In the genomic region with DNA sequence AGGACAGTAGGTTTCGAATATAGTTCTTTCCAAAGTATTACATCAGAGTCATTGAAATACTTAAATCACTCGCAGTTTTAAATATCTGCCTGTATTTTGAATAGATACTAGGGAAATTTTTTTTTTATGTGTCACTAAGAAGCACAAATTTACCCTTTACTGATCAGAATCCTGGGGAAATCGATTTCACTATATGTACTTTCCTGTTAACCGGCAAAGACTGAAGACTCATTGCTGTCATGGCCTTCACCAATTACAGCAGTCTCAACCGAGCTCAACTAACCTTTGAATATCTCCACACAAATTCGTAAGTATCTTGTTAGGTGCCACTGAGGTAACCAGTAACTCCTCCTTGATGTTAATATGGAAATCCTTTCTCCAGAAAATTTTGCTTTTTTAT, we compare ENCODE assay signal across 9 mouse cellular contexts. TPM values are rescaled to one million over a fixed set of nuclear protein-coding genes. Genes with fewer than 3 reads are reported as not detected.
DNase-seq lines count a peak whose midpoint lies in the region; ATAC-seq and TF ChIP-seq lines count a peak whose summit lies in the region.
"Had no signal": no experiment of that assay in that cellular context is flagged by ENCODE, and none has a peak within 500 bp of the region (broad histone marks: within the 10 kb centered on the region; RNA-seq: fewer than 3 reads in every experiment).

No protein-coding gene starts in this region.

- no peak for TF ChIP-seq CTCF in intestine, postnatal 0 days (IDR thresholded peaks at IDR 0.05; ENCODE audit: low read depth)

- H3K27me3 ChIP-seq in kidney, embryonic 16.5 days (ENCODE audit: insufficient read depth, low read length): no peaks in the 10 kb centered on the region
- no peaks in the 10 kb centered on the region for H3K27me3 ChIP-seq in embryonic facial prominence, embryonic 14.5 days (replicated peaks; ENCODE audit: control insufficient read depth, insufficient read depth, low read length)
- no peaks in the 10 kb centered on the region for H3K27me3 ChIP-seq in intestine, postnatal 0 days (replicated peaks; ENCODE audit: control insufficient read depth, insufficient read depth, low read length)
- no peaks in the 10 kb centered on the region for H3K27me3 ChIP-seq in neural tube, embryonic 12.5 days (replicated peaks)
- H3K27me3 ChIP-seq: Patski had no signal

- H3K4me2 ChIP-seq in kidney, embryonic 16.5 days (replicated peaks; ENCODE audit: low read depth, low read length): peak overlapping the region; percentile 93
- peak overlapping the region; percentile 84 for H3K4me2 ChIP-seq in embryonic facial prominence, embryonic 14.5 days (ENCODE audit: low read depth, low read length)
- peak overlapping the region; percentile 65 for H3K4me2 ChIP-seq in intestine, postnatal 0 days (replicated peaks; ENCODE audit: low read depth)
- H3K4me2 ChIP-seq in neural tube, embryonic 12.5 days (replicated peaks): peak overlapping the region; percentile 70

- peaks cover 20% of the 10 kb centered on the region for H3K4me1 ChIP-seq in kidney, embryonic 16.5 days (ENCODE audit: insufficient read depth, low read length)
- peaks cover 7% of the 10 kb centered on the region for H3K4me1 ChIP-seq in embryonic facial prominence, embryonic 14.5 days (ENCODE audit: control insufficient read depth, insufficient read depth, low read length)
- H3K4me1 ChIP-seq in intestine, postnatal 0 days (replicated peaks; ENCODE audit: control insufficient read depth, insufficient read depth, low read length): no peaks in the 10 kb centered on the region
- H3K4me1 ChIP-seq in neural tube, embryonic 12.5 days: peaks cover 6% of the 10 kb centered on the region

- ATAC-seq in kidney, embryonic 16.5 days (ENCODE audit: low FRiP score, low TSS enrichment): no peak
- ATAC-seq in embryonic facial prominence, embryonic 14.5 days (ENCODE audit: low read depth): no peak
- ATAC-seq in intestine, postnatal 0 days: no peak
- ATAC-seq in neural tube, embryonic 12.5 days (ENCODE audit: low FRiP score, low read depth): no peak
- no peak for ATAC-seq in megakaryocyte progenitor cell, adult 5-6 weeks (replicated peaks; ENCODE audit: poor library complexity)

- peak overlapping the region; percentile 94 for H3K4me3 ChIP-seq in kidney, embryonic 16.5 days (ENCODE audit: low read length)
- peak overlapping the region; percentile 100 for H3K4me3 ChIP-seq in embryonic facial prominence, embryonic 14.5 days (ENCODE audit: low read depth, low read length)
- H3K4me3 ChIP-seq in intestine, postnatal 0 days (ENCODE audit: low read depth, low read length): peak overlapping the region; percentile 93; the same call in 1 of the 2 replicates
- H3K4me3 ChIP-seq in neural tube, embryonic 12.5 days: peak overlapping the region; percentile 97; the same call in 1 of the 2 replicates

- peaks cover 12% of the 10 kb centered on the region for H3K9me3 ChIP-seq in kidney, embryonic 16.5 days (ENCODE audit: low read length)
- H3K9me3 ChIP-seq in embryonic facial prominence, embryonic 14.5 days (ENCODE audit: control insufficient read depth, low read length): peaks cover 30% of the 10 kb centered on the region
- H3K9me3 ChIP-seq in intestine, postnatal 0 days (ENCODE audit: control insufficient read depth): no peaks in the 10 kb centered on the region
- peaks cover 5% of the 10 kb centered on the region for H3K9me3 ChIP-seq in neural tube, embryonic 12.5 days

- peaks cover 19% of the 10 kb centered on the region for H3K36me3 ChIP-seq in kidney, embryonic 16.5 days (ENCODE audit: insufficient read depth, low read length)
- peaks cover 54% of the 10 kb centered on the region for H3K36me3 ChIP-seq in embryonic facial prominence, embryonic 14.5 days (ENCODE audit: control insufficient read depth, insufficient read depth, low read length)
- H3K36me3 ChIP-seq in intestine, postnatal 0 days (ENCODE audit: control insufficient read depth, insufficient read depth): peaks cover 13% of the 10 kb centered on the region
- H3K36me3 ChIP-seq in neural tube, embryonic 12.5 days: peaks cover 21% of the 10 kb centered on the region

- no peak overlapping the region for H3K27ac ChIP-seq in kidney, embryonic 16.5 days (ENCODE audit: low read length)
- no peak overlapping the region; the same call in 1 of the 2 replicates for H3K27ac ChIP-seq in embryonic facial prominence, embryonic 14.5 days (replicated peaks; ENCODE audit: low read depth, low read length)
- H3K27ac ChIP-seq in intestine, postnatal 0 days (ENCODE audit: low read depth, low read length): no peak overlapping the region
- no peak overlapping the region for H3K27ac ChIP-seq in neural tube, embryonic 12.5 days

- no peak for DNase-seq in kidney, postnatal 36 days
- DNase-seq in embryonic facial prominence, embryonic 14.5 days (ENCODE audit: low spot score): no peak
- DNase-seq in adrenal gland, adult 2 months: no peak
- DNase-seq in ovary, postnatal 10 days (ENCODE audit: low spot score): no peak

- WGBS in kidney, embryonic 16.5 days: 95% methylated on average over 6 of the region's 6 CpGs
- WGBS in embryonic facial prominence, embryonic 14.5 days: 92% methylated on average over 6 of the region's 6 CpGs
- 93% methylated on average over 6 of the region's 6 CpGs for WGBS in intestine, postnatal 0 days
- 92% methylated on average over 6 of the region's 6 CpGs for WGBS in neural tube, embryonic 12.5 days

- no peak overlapping the region; the same call in 1 of the 2 replicates for H3K9ac ChIP-seq in kidney, embryonic 16.5 days (replicated peaks; ENCODE audit: low read length)
- no peak overlapping the region for H3K9ac ChIP-seq in embryonic facial prominence, embryonic 14.5 days (ENCODE audit: low read depth, low read length)
- H3K9ac ChIP-seq in intestine, postnatal 0 days (ENCODE audit: low read depth, low read length): no peak overlapping the region
- no peak overlapping the region for H3K9ac ChIP-seq in neural tube, embryonic 12.5 days

RNA-seq across cellular contexts. Expression of gene Morc2a, which starts 1.1 kb away (rescaled TPM):
- 27.5 and 31.2 TPM in 2 replicates for polyA plus RNA-seq in kidney, embryonic 16.5 days (2015; fragmentation: Nextera tagmentation; extraction: Ambion mirVana)
- polyA plus RNA-seq in embryonic facial prominence, embryonic 14.5 days (2014; fragmentation: Nextera tagmentation; extraction: Ambion mirVana): 20.9 and 24.5 TPM in 2 replicates
- 5.9 and 6.8 TPM in 2 replicates for polyA plus RNA-seq in intestine, postnatal 0 days (2015; fragmentation: Nextera tagmentation; extraction: Ambion mirVana)
- 48.0 and 55.9 TPM in 2 replicates for polyA plus RNA-seq in neural tube, embryonic 12.5 days (2016; fragmentation: Nextera tagmentation; extraction: Ambion mirVana)
- 10 to 100 TPM; 33.4 to 39.0 TPM for total RNA-seq in adrenal gland, adult 2 months (2021)
- 6.8 and 7.3 TPM in 2 replicates for polyA plus RNA-seq in adrenal gland, adult 2 months (2012; rRNA removed)
- 26.4 and 29.5 TPM in 2 replicates for total RNA-seq in megakaryocyte progenitor cell, adult 5-6 weeks (2015)
- total RNA-seq in megakaryocyte progenitor cell, adult 5-6 weeks (2017): 29.6 and 38.8 TPM in 2 replicates
